In genomic region chr4:31168357-31168756, GRCm38 (mm10) we compare ENCODE assay signal across 15 mouse cellular contexts.
DNase-seq lines count a peak whose midpoint lies in the region; ATAC-seq and TF ChIP-seq lines count a peak whose summit lies in the region.
"Had no signal": no experiment of that assay in that cellular context is flagged by ENCODE, and none has a peak within 500 bp of the region (broad histone marks: within the 10 kb centered on the region; RNA-seq: fewer than 3 reads in every experiment).

No protein-coding gene starts in this region.

- H3K4me2 ChIP-seq in forebrain, embryonic 14.5 days (ENCODE audit: low read length), result no peak overlapping the region
- H3K4me2 ChIP-seq in forebrain, postnatal 0 days (ENCODE audit: low read depth), result no peak overlapping the region
- no peak overlapping the region for H3K4me2 ChIP-seq in forebrain, embryonic 11.5 days (ENCODE audit: low read depth, low read length, severe bottlenecking)
- H3K4me2 ChIP-seq: embryonic facial prominence, embryonic 12.5 days had no signal

- no peak overlapping the region for H3K27ac ChIP-seq in forebrain, embryonic 14.5 days (ENCODE audit: low read depth, low read length)
- H3K27ac ChIP-seq in forebrain, embryonic 10.5 days, result no peak overlapping the region
- no peak overlapping the region for H3K27ac ChIP-seq in forebrain, postnatal 0 days (ENCODE audit: low read depth, low read length)
- H3K27ac ChIP-seq in forebrain, embryonic 11.5 days (ENCODE audit: low read depth, low read length), result no peak overlapping the region
- H3K27ac ChIP-seq: embryonic facial prominence, embryonic 10.5 days; embryonic facial prominence, embryonic 12.5 days had no signal

- 80% methylated on average over 4 of the region's 4 CpGs for WGBS in forebrain, embryonic 14.5 days
- 89% methylated on average over 4 of the region's 4 CpGs for WGBS in forebrain, embryonic 10.5 days
- WGBS in forebrain, postnatal 0 days, result 72% methylated on average over 4 of the region's 4 CpGs
- WGBS in forebrain, embryonic 11.5 days, result 86% methylated on average over 4 of the region's 4 CpGs

- H3K4me1 ChIP-seq in forebrain, embryonic 14.5 days (ENCODE audit: control insufficient read depth, insufficient read depth, low read length), result no peaks in the 10 kb centered on the region
- peaks cover 8% of the 10 kb centered on the region for H3K4me1 ChIP-seq in forebrain, embryonic 10.5 days
- H3K4me1 ChIP-seq in forebrain, postnatal 0 days (ENCODE audit: insufficient read depth), result peaks cover 4% of the 10 kb centered on the region; the same call in 1 of the 2 replicates
- no peaks in the 10 kb centered on the region for H3K4me1 ChIP-seq in forebrain, embryonic 11.5 days (replicated peaks; ENCODE audit: control insufficient read depth, insufficient read depth, low read length)
- H3K4me1 ChIP-seq: embryonic facial prominence, embryonic 10.5 days; embryonic facial prominence, embryonic 12.5 days had no signal

- H3K27me3 ChIP-seq in forebrain, embryonic 14.5 days (replicated peaks; ENCODE audit: control insufficient read depth, insufficient read depth, low read length), result no peaks in the 10 kb centered on the region
- no peaks in the 10 kb centered on the region for H3K27me3 ChIP-seq in forebrain, embryonic 10.5 days (ENCODE audit: poor library complexity, severe bottlenecking)
- H3K27me3 ChIP-seq in forebrain, postnatal 0 days (ENCODE audit: insufficient read depth, low read length), result no peaks in the 10 kb centered on the region
- no peaks in the 10 kb centered on the region for H3K27me3 ChIP-seq in forebrain, embryonic 11.5 days (ENCODE audit: control insufficient read depth, insufficient read depth, low read length)
- H3K27me3 ChIP-seq: embryonic facial prominence, embryonic 12.5 days had no signal

- no peaks in the 10 kb centered on the region for H3K36me3 ChIP-seq in forebrain, embryonic 14.5 days (ENCODE audit: control insufficient read depth, insufficient read depth, low read length)
- no peaks in the 10 kb centered on the region for H3K36me3 ChIP-seq in forebrain, embryonic 10.5 days (replicated peaks)
- H3K36me3 ChIP-seq in forebrain, postnatal 0 days (ENCODE audit: insufficient read depth), result no peaks in the 10 kb centered on the region
- no peaks in the 10 kb centered on the region for H3K36me3 ChIP-seq in forebrain, embryonic 11.5 days (ENCODE audit: control insufficient read depth, insufficient read depth, low read length)
- H3K36me3 ChIP-seq: embryonic facial prominence, embryonic 10.5 days; embryonic facial prominence, embryonic 12.5 days had no signal

- H3K9ac ChIP-seq in forebrain, embryonic 14.5 days (ENCODE audit: low read length), result no peak overlapping the region
- no peak overlapping the region for H3K9ac ChIP-seq in forebrain, postnatal 0 days
- H3K9ac ChIP-seq in forebrain, embryonic 11.5 days (ENCODE audit: low read length), result no peak overlapping the region
- H3K9ac ChIP-seq: embryonic facial prominence, embryonic 12.5 days had no signal

- ATAC-seq in forebrain, embryonic 14.5 days, result no peak
- ATAC-seq in forebrain, postnatal 0 days, result peak; percentile 66; the same call in 1 of the 2 replicates
- no peak for ATAC-seq in forebrain, embryonic 11.5 days (replicated peaks; ENCODE audit: low FRiP score)

- no peak overlapping the region for H3K4me3 ChIP-seq in forebrain, embryonic 14.5 days (ENCODE audit: low read depth, low read length)
- H3K4me3 ChIP-seq in forebrain, embryonic 10.5 days, result no peak overlapping the region
- no peak overlapping the region for H3K4me3 ChIP-seq in forebrain, postnatal 0 days (ENCODE audit: low read depth, low read length)
- H3K4me3 ChIP-seq in forebrain, embryonic 11.5 days (ENCODE audit: low read depth, low read length), result no peak overlapping the region
- H3K4me3 ChIP-seq: embryonic facial prominence, embryonic 10.5 days; embryonic facial prominence, embryonic 12.5 days had no signal

- no peaks in the 10 kb centered on the region for H3K9me3 ChIP-seq in forebrain, embryonic 14.5 days (replicated peaks; ENCODE audit: control insufficient read depth, low read length)
- H3K9me3 ChIP-seq in forebrain, embryonic 10.5 days, result no peaks in the 10 kb centered on the region
- no peaks in the 10 kb centered on the region for H3K9me3 ChIP-seq in forebrain, postnatal 0 days (ENCODE audit: low read length)
- no peaks in the 10 kb centered on the region for H3K9me3 ChIP-seq in forebrain, embryonic 11.5 days (ENCODE audit: control insufficient read depth, low read length)
- H3K9me3 ChIP-seq: embryonic facial prominence, embryonic 10.5 days; embryonic facial prominence, embryonic 12.5 days had no signal

- peak; percentile 8 for DNase-seq in forebrain, embryonic 14.5 days (ENCODE audit: low spot score)
- DNase-seq in forebrain, embryonic 10.5 days (ENCODE audit: extremely low spot score, low spot score), result no peak
- DNase-seq in forebrain, postnatal 0 days, result no peak
- no peak for DNase-seq in forebrain, embryonic 11.5 days (ENCODE audit: low spot score)
- no peak for DNase-seq in heart, postnatal 4 days
- DNase-seq: adrenal gland, adult 2 months; adrenal gland, postnatal 10 days; adrenal gland, postnatal 25 days; cerebellum, adult 11-12 months; cerebellum, adult 2 months; cerebellum, adult 9-10 months; cerebellum, postnatal 10 days; cerebellum, postnatal 25 days had no signal

- TF ChIP-seq CTCF in forebrain, postnatal 0 days (IDR thresholded peaks at IDR 0.05; ENCODE audit: low read depth), result no peak
